Mouse (Mus musculus): ENCODE data around the gene Spn. TPM values are rescaled to one million over a fixed set of nuclear protein-coding genes. Genes with fewer than 3 reads are reported as not detected.

Spn gene
- total and polyA plus RNA-seq, 3 experiments: 0.78 to 2.9 (median 0.80) TPM

DNA sequence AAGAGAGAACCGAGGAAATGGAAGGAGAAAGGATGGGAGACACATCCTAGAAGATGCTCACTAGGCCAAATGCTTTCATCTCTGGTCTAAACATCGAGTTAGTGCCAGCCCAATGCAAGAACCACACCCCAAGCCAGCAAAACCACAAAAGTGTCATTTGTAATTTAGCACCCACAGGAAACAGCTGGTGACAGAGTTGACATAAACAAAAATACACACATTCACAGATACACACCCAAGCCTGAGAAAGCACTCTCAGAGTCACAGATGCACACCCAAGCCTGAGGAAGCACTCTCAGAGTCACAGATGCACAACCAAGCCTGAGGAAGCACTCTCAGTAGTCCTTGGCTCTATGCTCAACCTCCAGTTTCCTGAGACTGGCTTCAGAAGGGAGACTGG, 43.2 kb upstream of the Spn start:
- WGBS: 44% methylated on average over 2 of the region's 2 CpGs
- DNase-seq: no peak
- no peaks in the 10 kb centered on the region for H3K36me3 ChIP-seq (ENCODE audit: control insufficient read depth, insufficient read depth, low read length)
- TF ChIP-seq CTCF (IDR thresholded peaks at IDR 0.05) (no peak), EP300 (IDR thresholded peaks at IDR 0.05; ENCODE audit: insufficient read depth, low read depth, low read length) (no peak), POLR2A (IDR thresholded peaks at IDR 0.05; ENCODE audit: insufficient read depth, low read depth, low read length) (no peak)
- no peaks in the 10 kb centered on the region for H3K79me2 ChIP-seq (replicated peaks; ENCODE audit: control insufficient read depth, insufficient read depth, low read length)
- H3K27me3 ChIP-seq (ENCODE audit: control insufficient read depth, insufficient read depth, low read length): no peaks in the 10 kb centered on the region
- intact Hi-C loops (cut with DNase I): loop anchor here (5.0 kb wide), 1 partner anchor 58 kb away; the partner anchor contains the start of gene Qprt
- no peaks in the 10 kb centered on the region for H3K4me1 ChIP-seq (ENCODE audit: control insufficient read depth, insufficient read depth, low read length)
- H3K4me3 ChIP-seq: no peak overlapping the region
- H3K27ac ChIP-seq: no peak overlapping the region
- no peak overlapping the region for H3K9ac ChIP-seq (ENCODE audit: low read depth, low read length)

DNA sequence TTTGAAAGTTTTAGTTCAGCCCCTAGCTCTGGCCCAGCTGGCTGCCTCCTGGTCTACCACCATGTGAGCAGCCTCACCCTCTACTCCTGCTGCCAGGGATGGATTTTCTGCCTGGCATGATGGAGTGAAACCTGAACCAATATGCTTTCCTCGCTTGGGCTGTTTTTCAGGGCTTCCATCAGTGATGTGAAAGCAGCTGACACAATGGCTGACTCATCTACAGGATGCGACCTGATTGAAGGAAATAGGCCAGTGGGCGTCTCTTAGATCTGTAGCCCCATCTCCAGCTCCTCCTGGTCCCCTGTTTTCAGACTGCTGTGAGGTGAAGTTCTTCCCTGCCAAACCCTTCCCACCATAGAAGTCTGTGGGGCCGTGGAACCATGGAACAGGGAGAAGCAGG, 39.3 kb upstream of the Spn start:
- H3K4me3 ChIP-seq: no peak overlapping the region
- intact Hi-C loops (cut with DNase I): no loop called here
- no peaks in the 10 kb centered on the region for H3K4me1 ChIP-seq (ENCODE audit: control insufficient read depth, insufficient read depth, low read length)
- H3K9ac ChIP-seq (ENCODE audit: low read depth, low read length): no peak overlapping the region
- WGBS: 55% methylated on average over 4 of the region's 4 CpGs
- H3K36me3 ChIP-seq (ENCODE audit: control insufficient read depth, insufficient read depth, low read length): no peaks in the 10 kb centered on the region
- H3K27ac ChIP-seq: no peak overlapping the region
- TF ChIP-seq EP300 (IDR thresholded peaks at IDR 0.05; ENCODE audit: insufficient read depth, low read depth, low read length): no peak
- TF ChIP-seq POLR2A (IDR thresholded peaks at IDR 0.05; ENCODE audit: insufficient read depth, low read depth, low read length): no peak
- TF ChIP-seq CTCF (IDR thresholded peaks at IDR 0.05): no peak
- H3K27me3 ChIP-seq (ENCODE audit: control insufficient read depth, insufficient read depth, low read length): no peaks in the 10 kb centered on the region
- H3K79me2 ChIP-seq (replicated peaks; ENCODE audit: control insufficient read depth, insufficient read depth, low read length): no peaks in the 10 kb centered on the region
- DNase-seq: no peak

DNA sequence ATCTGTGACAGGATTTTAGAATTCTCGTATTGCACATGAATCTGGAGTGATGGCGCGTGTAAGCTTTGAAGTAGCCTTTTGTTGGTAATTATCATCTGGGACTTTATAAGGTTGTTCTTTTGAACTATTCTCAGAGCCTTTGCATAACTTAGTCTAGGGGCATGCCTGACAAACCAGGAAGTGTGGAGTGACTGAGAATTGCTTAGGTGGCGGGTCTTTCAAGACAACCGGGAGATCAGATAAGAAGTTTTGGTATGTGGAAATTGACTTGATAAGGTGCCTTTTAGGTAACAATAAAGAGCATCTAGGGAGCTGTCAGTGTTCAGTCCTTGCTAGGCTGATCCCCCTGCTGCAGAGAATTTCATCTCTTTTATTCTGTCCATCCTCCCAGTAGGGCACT, 28.9 kb upstream of the Spn start:
- DNase-seq: no peak
- TF ChIP-seq CTCF (IDR thresholded peaks at IDR 0.05): no peak
- TF ChIP-seq POLR2A (IDR thresholded peaks at IDR 0.05; ENCODE audit: insufficient read depth, low read depth, low read length): no peak
- TF ChIP-seq EP300 (IDR thresholded peaks at IDR 0.05; ENCODE audit: insufficient read depth, low read depth, low read length): no peak
- no peaks in the 10 kb centered on the region for H3K79me2 ChIP-seq (replicated peaks; ENCODE audit: control insufficient read depth, insufficient read depth, low read length)
- H3K4me1 ChIP-seq (ENCODE audit: control insufficient read depth, insufficient read depth, low read length): no peaks in the 10 kb centered on the region
- no peak overlapping the region for H3K9ac ChIP-seq (ENCODE audit: low read depth, low read length)
- H3K36me3 ChIP-seq (ENCODE audit: control insufficient read depth, insufficient read depth, low read length): no peaks in the 10 kb centered on the region
- no peak overlapping the region for H3K4me3 ChIP-seq
- no peak overlapping the region for H3K27ac ChIP-seq
- intact Hi-C loops (cut with DNase I): no loop called here
- 76% methylated on average over 5 of the region's 5 CpGs for WGBS
- no peaks in the 10 kb centered on the region for H3K27me3 ChIP-seq (ENCODE audit: control insufficient read depth, insufficient read depth, low read length)

DNA sequence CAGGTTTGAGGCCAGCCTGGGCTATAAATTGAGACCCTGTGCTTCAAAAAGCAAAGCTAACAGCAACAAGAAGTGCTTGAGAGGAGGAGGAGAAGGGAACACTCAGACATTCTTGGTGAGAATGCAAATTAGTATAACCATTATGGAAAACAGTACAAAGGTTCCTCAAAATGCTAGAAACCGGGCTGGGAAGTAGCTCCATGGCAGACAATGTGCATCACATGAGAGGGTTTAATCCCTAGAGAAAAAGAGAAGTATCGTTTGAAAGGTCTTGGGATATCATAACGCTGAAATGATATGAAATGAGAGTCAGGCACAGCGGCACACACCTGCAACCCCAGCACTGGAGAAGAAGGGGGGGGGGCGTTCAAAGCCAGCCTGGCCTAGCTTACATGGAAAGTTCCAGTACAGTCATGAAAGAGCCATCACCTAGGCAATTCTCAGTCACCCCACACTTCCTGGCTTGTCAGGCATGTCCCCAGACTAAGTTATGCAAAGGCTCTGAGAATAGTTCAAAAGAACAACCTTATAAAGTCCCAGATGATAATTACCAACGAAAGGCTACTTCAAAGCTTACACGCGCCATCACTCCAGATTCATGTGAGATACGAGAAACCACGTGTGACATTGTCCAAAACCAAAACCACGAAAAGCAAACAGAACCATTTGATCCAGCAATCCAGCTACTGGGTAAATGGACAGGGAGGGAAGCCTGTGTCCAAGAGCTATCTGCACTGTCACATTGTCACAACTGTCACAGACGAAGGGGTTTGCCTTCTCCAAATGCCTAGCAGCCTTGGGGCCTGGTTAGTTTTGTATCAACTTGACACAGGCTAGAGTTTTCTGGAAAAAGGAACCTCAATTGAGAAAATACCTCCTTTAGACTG, 28.2 kb upstream of the Spn start:
- H3K9ac ChIP-seq (ENCODE audit: low read depth, low read length): no peak overlapping the region
- H3K27me3 ChIP-seq (ENCODE audit: control insufficient read depth, insufficient read depth, low read length): no peaks in the 10 kb centered on the region
- TF ChIP-seq EP300 (IDR thresholded peaks at IDR 0.05; ENCODE audit: insufficient read depth, low read depth, low read length) (no peak), POLR2A (IDR thresholded peaks at IDR 0.05; ENCODE audit: insufficient read depth, low read depth, low read length) (no peak), CTCF (IDR thresholded peaks at IDR 0.05) (no peak)
- no peaks in the 10 kb centered on the region for H3K79me2 ChIP-seq (replicated peaks; ENCODE audit: control insufficient read depth, insufficient read depth, low read length)
- H3K4me3 ChIP-seq: no peak overlapping the region
- no peaks in the 10 kb centered on the region for H3K4me1 ChIP-seq (ENCODE audit: control insufficient read depth, insufficient read depth, low read length)
- H3K27ac ChIP-seq: no peak overlapping the region
- DNase-seq: no peak
- 80% methylated on average over 12 of the region's 12 CpGs for WGBS
- intact Hi-C loops (cut with DNase I): no loop called here
- no peaks in the 10 kb centered on the region for H3K36me3 ChIP-seq (ENCODE audit: control insufficient read depth, insufficient read depth, low read length)

DNA sequence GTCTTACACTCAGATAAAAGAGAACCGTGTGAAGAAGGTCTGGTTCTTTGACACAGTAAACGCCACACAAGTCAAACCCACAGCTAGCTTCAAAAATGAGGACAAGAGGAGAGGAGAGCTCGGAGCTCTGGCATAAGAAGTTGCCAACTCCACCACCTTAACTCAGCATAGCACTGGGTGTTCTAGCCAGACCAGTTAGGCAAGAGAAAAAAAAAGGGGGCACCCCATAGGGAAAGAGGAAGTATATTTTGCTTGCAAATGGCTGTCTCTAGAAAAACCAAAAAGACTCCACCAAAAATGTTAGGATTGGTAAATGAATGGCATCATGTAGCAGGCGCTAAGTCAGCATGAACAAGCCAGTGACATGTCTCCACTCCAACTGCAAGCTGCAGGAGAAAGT, 26.4 kb upstream of the Spn start:
- 87% methylated on average over 4 of the region's 4 CpGs for WGBS
- no peaks in the 10 kb centered on the region for H3K4me1 ChIP-seq (ENCODE audit: control insufficient read depth, insufficient read depth, low read length)
- H3K4me3 ChIP-seq: no peak overlapping the region
- H3K79me2 ChIP-seq (replicated peaks; ENCODE audit: control insufficient read depth, insufficient read depth, low read length): no peaks in the 10 kb centered on the region
- no peak for DNase-seq
- intact Hi-C loops (cut with DNase I): no loop called here
- H3K27ac ChIP-seq: no peak overlapping the region
- no peaks in the 10 kb centered on the region for H3K27me3 ChIP-seq (ENCODE audit: control insufficient read depth, insufficient read depth, low read length)
- no peak for TF ChIP-seq CTCF (IDR thresholded peaks at IDR 0.05)
- no peak for TF ChIP-seq EP300 (IDR thresholded peaks at IDR 0.05; ENCODE audit: insufficient read depth, low read depth, low read length)
- no peak for TF ChIP-seq POLR2A (IDR thresholded peaks at IDR 0.05; ENCODE audit: insufficient read depth, low read depth, low read length)
- no peaks in the 10 kb centered on the region for H3K36me3 ChIP-seq (ENCODE audit: control insufficient read depth, insufficient read depth, low read length)
- H3K9ac ChIP-seq (ENCODE audit: low read depth, low read length): no peak overlapping the region

DNA sequence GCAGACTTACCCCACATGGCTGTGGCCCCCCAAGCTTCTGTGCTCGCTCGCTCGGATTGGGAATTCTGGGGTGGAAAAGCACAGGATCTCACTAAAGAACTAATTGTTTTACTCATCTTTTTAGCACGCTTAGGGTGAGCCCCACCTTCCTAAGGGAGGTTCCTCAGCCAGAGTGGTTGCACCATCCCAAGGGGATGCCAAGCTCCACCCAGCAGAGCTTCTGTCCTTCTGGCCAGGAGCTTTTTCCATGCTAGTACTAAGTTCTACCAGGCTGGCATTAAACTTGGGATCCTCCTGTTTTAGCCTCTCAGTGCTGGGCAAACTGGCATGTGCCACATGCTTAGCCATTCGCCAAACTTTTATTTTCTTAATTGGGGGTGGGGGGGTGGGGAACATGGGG, 24.9 kb upstream of the Spn start:
- DNase-seq: no peak
- no peak overlapping the region for H3K9ac ChIP-seq (ENCODE audit: low read depth, low read length)

More for the DNA sequence above, 24.9 kb upstream of the Spn start:
- no peaks in the 10 kb centered on the region for H3K36me3 ChIP-seq (ENCODE audit: control insufficient read depth, insufficient read depth, low read length)
- 75% methylated on average over 5 of the region's 5 CpGs for WGBS
- H3K27me3 ChIP-seq (ENCODE audit: control insufficient read depth, insufficient read depth, low read length): no peaks in the 10 kb centered on the region
- TF ChIP-seq EP300 (IDR thresholded peaks at IDR 0.05; ENCODE audit: insufficient read depth, low read depth, low read length): no peak
- no peak for TF ChIP-seq CTCF (IDR thresholded peaks at IDR 0.05)
- TF ChIP-seq POLR2A (IDR thresholded peaks at IDR 0.05; ENCODE audit: insufficient read depth, low read depth, low read length): no peak
- H3K27ac ChIP-seq: no peak overlapping the region
- H3K79me2 ChIP-seq (replicated peaks; ENCODE audit: control insufficient read depth, insufficient read depth, low read length): no peaks in the 10 kb centered on the region
- intact Hi-C loops (cut with DNase I): no loop called here
- H3K4me1 ChIP-seq (ENCODE audit: control insufficient read depth, insufficient read depth, low read length): no peaks in the 10 kb centered on the region
- H3K4me3 ChIP-seq: no peak overlapping the region

Measured in heart, adult 2 months (tissue).